Mouse (Mus musculus): ENCODE measurements around the gene Psmg3. TPM values are rescaled to one million over a fixed set of nuclear protein-coding genes. Genes with fewer than 3 reads are reported as not detected.

Psmg3 gene
- total RNA-seq, 2 experiments from 2014 or later, result 19.7 to 22.2 TPM

DNA sequence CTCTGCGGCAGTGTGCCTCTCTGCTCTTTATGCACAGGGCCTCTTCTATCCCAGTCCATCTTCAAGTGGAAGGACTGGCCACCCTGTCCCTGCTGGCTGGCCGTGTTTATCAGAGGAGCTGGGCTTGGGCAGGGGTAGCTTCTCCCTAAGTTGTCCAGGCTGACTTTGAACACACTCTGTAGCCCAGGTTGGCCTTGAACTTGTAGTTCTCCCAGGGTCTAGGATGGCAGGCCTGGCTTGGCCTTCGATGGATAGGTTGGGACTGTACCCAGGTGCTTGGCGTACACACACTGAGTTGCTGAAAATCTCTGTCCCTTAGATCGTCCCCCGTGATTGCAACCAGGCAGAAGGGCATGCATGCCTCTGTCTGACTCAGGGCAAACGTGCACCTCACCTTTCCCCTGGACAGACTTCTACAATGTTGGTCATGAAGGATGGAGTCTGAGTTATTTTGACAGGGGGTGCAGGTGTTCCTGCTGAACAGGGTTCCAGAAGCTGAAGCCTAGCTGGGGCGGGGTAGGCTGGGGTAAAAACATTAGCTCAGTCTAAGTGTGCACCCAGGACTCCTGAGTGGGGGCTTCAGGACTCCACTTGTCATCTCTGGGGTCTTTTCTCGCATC is 30.6 kb downstream of the Psmg3 start:
- no peak for DNase-seq (ENCODE audit: low spot score in 2 of 2)

DNA sequence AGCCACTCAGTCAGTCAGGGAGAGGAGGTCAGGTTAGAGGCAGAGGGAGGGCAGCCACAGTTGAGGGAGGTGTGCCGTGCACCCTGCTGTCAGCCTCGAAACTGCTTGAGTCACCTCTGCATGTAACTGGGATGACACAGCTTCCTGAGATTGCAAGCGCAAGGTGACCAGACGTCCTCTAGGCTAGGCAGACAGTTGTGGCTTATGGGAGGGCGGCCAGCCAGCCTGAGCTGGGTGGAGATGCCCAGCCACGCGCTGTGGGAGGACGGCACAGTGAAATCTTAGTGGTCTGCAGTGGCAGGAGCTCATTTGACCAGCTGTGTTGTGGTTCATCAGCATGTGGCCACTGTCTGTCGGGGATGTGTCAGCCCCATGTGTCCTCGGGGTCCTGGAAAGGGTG is 31.7 kb downstream of the Psmg3 start:
- no peak for DNase-seq (ENCODE audit: low spot score in 2 of 2)

- no peak for DNase-seq (ENCODE audit: low spot score in 2 of 2)
These were observed 32.5 kb downstream of the Psmg3 start for GRCm38 (mm10) chr5:139794137-139794536.

DNA sequence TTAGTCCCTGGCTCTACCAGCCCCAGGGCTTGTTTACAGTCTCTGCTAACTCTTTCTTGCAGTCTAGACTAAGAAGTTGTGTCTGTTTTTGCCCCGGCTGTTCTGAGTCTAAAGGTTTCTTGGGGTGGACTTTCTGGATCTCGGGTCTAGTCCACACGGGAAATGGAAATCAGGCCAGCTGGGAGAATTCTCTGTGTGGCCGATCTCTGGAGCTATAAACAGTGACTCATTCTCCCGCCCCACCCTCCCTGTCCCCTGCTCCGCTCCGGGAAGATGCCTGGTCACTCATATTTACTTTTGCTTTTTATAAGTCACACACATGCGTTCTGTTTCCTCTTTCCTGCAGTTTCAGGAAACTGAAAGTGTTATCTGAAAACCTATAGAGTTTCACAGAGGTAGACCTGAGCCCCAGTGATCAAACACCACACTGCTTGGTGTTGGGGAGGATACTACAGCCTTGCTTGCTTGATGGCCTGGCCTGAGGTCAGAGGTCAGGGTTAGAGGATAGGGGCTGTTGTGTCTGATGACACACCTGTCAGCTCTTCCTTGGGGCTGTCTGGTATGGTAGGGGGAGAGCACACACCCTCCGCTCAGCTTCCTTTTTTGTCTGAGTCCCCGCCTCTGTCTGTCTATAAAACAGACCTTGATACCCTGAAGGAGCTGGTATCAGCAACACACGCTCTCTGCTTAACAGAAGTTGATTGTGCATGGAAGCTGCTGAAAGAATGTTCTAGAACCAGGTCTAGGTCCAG is 33.2 kb downstream of the Psmg3 start:
- no peak for DNase-seq (ENCODE audit: low spot score in 2 of 2)

DNA sequence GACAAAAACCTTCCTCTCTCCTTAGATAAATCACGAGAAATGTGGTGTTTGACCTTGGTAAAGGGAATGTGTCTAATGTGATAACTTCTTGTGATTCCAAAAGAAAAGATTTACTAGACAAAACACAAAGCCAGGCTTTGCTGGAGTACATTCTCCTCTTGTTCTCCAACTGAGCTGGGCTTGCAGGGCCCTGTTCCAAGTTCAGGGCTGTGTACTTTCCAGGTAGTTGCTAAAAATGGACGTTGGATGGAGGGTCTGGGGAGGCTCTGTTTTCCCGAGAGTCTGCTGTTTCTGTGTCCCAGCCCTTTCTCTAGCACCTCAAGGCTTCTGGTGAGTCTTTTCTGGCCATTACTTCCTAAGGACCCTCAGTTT is 33.7 kb downstream of the Psmg3 start:
- no peak for DNase-seq (ENCODE audit: low spot score in 2 of 2)

DNA sequence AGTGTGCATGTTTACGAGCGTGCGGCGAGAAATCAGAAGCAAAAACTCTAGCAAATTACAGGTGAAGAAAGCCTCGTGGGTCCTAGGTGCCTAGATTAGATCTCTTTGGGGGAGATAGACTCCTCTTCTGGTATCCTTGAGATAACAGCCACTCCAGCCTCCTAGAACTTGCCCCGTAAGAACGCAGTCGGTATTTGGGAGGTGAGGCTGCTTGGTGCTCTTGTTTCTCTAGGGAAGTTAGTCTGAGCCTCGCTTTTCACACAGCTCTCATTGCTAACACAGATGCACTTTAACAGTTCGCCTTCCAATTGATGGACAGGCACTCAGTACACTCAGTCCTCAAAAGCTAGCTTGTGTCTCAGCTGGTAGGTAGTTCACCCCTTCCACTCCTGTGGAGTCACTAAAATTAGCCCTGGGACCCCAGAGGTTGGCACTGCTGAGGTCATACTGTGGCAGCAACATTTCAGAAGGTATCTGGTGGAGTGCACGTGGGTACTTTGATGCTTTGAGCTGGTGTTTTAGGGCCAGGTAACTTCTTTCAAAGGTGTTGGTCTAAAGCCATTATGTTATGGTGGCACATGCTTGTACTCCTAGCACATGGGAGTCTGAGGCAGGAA is 34.4 kb downstream of the Psmg3 start:
- no peak for DNase-seq (ENCODE audit: low spot score in 2 of 2)

DNA sequence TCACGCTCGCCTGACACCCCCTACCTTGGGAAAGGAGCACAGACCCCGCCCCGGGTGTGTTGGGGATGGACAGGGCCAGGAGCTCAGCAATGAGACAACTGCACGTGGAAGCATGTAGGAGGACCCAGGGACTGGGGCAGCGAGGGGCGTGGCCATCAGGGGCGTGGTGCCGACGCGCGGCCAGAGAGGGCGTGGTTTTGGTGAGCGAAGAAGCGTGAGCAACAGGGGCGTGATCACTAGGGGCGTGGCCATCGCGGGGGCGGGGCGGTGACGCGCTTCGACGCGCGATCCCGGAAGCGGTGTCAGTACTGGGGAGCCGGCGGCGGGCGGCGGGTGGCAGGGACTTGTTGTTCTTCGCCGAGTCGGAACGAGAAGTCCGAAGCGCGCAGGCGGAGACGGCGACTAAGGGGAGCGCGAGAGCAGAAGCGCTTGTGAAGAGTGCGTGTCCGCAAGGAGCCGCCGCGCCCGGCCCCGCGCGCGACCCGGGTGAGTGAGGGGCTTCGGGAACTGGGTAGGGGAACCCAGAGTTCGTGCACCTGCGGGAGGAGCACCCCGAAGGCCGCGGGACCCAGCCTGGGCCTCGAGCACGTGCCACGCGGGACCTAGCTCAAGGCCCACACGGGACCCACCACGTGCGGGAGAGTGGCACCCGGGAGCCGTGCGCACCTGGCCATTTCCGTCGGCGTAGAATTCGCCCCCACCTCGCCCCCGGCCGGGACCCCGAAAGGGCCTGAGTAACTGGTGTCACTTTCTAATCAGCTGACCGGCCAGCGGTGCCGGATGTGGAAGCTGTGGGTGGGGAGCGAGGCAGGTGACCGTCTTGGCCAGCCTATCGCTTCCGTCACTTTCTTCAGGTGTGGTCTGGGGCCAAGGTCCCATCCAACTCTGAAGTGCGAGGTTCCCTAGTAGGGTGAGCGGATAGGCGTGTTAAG is 35.2 kb downstream of the Psmg3 start, which contains the start of gene Mafk:
Gene Mafk (plus strand): TSS at position 287 of the 932 bp plus-strand sequence.
- DNase-seq (ENCODE audit: low spot score in 2 of 2), result peak; percentile 97 to 99

DNA sequence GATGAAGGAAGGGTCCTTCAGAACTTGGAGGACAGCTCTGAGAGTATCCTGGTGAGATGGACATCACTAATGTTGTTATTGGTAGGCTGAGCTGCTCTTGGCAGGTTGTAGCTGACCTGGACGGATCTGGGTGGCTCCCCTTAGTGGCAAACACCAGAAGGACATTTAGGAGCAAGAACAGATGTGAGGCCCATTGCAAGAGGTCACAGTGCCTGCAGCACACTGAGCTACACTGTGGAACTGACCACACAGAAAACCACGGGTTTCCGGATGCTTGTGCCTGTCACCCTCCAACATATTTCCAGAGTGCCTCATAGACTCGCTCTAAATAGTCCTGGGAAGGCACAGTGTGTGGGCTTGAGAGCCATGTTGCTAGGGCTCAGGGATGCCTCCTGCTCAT is 37.2 kb downstream of the Psmg3 start:
- no peak for DNase-seq (ENCODE audit: low spot score in 2 of 2)

DNA sequence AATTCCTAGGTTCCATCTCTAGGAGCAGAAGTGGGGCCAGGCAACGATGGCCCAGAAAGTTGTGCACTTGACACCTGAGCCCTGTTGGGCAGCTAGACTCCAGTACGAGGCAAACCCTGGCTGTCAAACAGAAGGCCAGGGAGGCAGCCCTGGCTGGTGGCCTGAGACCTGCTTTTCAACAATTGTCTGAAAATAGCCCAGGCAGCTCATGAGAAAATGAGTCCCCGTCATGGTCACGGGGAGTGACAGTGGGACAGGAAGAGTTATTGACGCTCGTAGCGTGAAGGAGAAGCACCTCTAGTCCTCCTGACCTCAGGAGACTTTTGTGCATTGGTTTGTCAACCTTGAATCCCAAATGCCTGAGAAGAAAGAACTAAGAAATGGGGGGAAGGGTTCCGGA is 45.3 kb downstream of the Psmg3 start:
- DNase-seq (ENCODE audit: low spot score in 2 of 2), result no peak

- no peak for DNase-seq (ENCODE audit: low spot score in 2 of 2)
These were observed 49.7 kb downstream of the Psmg3 start for GRCm38 (mm10) chr5:139776966-139777365.

GRCm38 (mm10) chr5:139775216-139775926 is 51.3 kb downstream of the Psmg3 start, which contains the start of gene Ints1:
Gene Ints1 (minus strand): TSS chr5:139775674.
- peak; percentile 86 to 94 for DNase-seq (ENCODE audit: low spot score in 2 of 2)

Other genes with a start within 250 kb of the Psmg3 start
- gene Micall2, start 90.5 kb downstream of the Psmg3 start, total RNA-seq (2021), result 10 to 100 TPM; 13.4 to 13.7 TPM
- 10 to 100 TPM; 52.8 to 65.7 TPM for gene Ints1, start 51.2 kb downstream of the Psmg3 start, total RNA-seq (2021)
- 10 to 100 TPM; 21.9 to 23.2 TPM for gene Mafk, start 35.4 kb downstream of the Psmg3 start, total RNA-seq (2021)
- gene Tmem184a, start 7.0 kb downstream of the Psmg3 start, total RNA-seq (2021), result 1 to 10 TPM; 1.5 to 3.9 TPM
- not detected for gene Gm26938, start 478 bp downstream of the Psmg3 start, total RNA-seq (2021)
- gene Elfn1, start 81.1 kb upstream of the Psmg3 start, total RNA-seq (2021), result 10 to 100 TPM; 14.1 to 16.8 TPM